Mouse (Mus musculus) v-Abl transformed pro-B cells (cell line): ENCODE data around the gene Pip5k1c.

Experiments used
- in situ Hi-C, 2 experiments: fragments of 400-800 bp; cut with MboI; formaldehyde crosslinking; loops; one replicate each; pipeline ENCODE4 v1.15.1; 2025; ENCODE audit not compliant: unreplicated experiment in 2 of 2

Pip5k1c gene

DNA sequence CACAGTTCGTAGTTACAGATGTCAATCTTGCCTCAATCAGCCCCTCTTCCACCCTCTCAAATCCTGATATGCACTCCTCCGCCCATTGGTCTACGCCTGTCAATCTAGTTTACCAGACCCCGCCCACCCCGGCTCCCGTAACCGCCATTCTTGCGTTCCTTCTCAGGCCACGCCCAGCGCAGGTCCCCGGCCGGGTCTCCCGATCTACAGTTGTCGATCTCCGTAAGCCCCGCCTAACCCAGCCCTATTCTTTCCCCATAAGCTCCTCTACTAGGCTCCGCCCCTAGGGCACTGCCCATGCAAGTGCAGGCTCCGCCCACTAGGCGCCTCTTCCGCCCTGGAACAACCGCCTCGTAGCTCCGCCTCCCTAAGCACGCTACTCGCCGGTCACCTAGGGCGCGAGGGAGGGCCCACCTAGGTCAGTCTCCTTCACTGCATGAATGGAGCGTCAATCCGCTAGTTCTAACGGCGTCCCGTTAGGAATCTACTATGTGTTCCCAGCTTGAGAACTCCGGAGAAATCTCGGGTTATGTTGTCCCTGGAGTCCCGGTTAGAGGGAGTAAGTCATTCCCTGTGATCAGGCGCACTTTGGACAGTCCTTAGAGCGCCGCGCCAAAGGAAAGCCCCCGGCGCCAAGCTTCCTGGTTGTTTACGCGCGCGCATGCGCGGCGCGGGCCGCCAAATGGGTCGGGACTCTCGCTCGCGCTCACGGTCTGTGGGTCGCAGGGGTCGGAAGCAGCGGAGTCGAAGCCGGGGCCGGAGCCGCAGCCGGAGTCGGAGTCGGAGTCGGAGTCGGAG, 28.0 kb downstream of the Pip5k1c start, which contains the start of gene Cactin:
TSS of gene Cactin (plus strand) at position 554 of the 798 bp plus-strand sequence.
- in situ Hi-C loops = no loop called here

DNA sequence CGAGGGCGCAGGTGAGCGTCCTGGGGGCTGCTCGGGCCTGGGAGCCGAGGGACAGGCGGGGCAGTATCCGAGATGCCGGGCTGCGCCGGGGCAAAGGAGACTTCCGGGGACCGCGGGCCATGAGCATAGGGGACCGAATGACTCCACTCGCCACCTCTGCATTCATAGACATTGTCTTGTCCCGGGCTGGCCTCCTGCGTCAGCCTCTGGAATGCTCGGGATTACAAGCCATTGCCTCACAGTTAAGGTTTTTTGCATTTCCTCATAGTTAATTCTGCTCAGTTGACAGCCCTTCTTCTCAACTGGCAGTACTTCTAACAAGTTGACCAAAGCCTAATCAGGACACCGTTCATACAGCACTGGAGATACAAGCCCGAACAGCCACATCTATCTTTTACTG, 28.7 kb downstream of the Pip5k1c start:
- in situ Hi-C loops = no loop called here

DNA sequence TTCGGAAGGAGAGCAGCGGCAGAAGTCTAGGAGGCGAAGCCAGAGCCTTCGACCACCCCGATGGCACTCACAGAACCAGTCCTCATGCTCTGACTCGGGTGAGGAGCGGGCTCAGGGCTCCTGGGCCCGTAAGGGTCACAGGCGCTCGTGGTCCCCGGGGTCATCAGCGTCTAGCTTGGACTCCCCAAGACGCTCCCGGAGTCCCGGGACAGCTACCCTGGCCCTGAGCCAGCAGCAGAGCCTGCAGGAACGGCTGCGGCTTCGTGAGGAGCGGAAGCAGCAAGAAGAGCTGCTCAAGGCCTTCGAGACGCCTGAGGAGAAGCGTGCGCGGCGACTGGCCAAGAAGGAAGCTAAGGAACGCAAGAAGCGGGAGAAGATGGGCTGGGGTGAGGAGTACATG, 29.7 kb downstream of the Pip5k1c start:
- in situ Hi-C loops = no loop called here

DNA sequence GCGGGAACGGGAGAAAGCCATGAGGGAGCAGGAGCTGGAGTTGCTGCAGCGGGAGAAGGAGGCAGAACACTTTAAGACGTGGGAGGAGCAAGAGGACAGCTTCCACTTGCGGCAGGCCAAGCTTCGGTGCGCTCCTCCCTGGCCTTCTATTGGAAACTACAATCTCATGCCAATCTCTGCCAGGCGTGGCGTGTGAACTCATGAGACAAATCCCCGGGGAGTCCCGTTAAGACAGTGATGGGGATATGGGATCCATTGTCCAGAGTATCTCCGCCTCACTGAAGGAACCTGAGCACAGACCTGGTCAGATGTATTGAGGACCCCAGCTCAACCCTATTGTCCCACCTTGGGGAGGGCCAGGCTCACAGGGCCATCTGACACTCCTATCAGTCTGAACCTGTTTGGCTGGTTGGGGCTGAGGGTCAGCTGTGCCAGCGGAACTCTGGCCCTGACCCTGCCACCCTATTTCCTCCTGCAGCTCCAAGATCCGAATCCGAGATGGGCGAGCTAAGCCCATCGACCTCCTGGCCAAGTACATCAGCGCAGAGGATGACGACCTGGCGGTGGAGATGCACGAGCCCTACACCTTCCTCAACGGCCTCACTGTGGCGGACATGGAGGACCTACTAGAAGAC, 30.5 kb downstream of the Pip5k1c start:
- in situ Hi-C loops = no loop called here

DNA sequence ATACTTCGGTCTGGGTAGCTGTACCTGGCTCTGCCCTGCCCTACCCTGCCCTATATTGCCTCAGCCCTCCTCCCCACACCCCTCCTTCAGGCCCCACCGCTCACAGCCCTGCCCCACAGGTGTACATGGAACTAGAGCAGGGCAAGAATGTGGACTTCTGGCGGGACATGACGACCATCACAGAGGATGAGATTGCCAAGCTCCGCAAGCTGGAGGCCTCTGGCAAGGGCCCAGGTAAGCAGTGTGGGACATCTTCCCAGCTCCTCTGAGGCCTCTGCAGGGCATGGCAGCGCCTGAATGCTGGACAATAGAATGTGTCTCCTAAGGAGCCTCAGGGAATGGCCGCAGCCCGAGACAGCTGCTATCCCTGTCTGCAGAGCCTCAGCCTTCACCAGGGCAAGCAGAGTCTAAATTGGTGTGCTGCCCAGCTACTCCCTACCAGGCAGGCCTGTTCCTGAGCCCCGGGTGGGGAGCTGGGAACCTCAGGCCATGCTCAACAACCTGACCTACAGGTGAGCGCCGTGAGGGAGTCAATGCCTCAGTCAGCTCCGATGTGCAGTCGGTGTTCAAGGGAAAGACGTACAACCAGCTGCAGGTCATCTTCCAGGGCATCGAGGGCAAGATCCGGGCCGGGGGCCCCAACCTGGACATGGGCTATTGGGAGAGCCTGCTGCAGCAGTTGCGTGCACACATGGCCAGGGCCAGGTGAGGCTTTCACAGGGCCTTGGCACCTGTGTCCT, 31.2 kb downstream of the Pip5k1c start:
- in situ Hi-C loops = no loop called here

DNA sequence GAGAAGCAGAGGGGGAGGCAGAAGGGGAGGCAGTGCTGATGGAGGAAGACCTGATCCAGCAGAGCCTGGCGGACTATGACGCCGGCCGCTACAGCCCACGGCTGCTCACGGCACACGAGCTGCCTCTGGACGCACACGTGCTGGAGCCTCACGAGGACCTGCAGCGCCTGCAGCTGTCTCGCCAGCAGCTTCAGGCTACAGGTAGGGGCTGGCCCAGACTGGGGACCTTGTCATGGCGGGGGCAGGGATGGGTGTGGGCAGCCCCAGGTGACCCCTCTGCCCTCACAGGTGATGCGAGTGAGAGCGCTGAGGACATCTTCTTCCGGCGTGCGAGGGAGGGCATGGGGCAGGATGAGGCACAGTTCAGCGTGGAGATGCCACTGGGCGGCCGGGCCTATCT, 32.4 kb downstream of the Pip5k1c start:
- in situ Hi-C loops = no loop called here

DNA sequence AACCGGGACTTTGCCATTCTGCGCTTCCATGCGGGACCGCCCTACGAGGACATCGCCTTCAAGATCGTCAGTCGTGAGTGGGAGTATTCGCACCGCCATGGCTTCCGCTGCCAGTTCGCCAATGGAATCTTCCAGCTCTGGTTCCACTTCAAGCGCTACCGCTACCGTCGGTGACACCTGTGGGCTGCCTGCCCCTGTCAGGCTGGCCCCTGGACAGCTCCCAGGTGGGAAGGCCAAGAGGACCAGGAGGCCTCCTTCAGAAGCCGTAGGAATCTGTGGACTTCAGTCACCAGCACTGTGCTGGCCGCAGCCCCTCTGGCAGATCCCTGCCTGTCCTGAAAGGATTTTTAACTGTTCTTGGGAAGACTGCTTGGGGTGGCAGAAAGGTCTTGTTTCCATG, 33.0 kb downstream of the Pip5k1c start:
- in situ Hi-C loops = no loop called here

DNA sequence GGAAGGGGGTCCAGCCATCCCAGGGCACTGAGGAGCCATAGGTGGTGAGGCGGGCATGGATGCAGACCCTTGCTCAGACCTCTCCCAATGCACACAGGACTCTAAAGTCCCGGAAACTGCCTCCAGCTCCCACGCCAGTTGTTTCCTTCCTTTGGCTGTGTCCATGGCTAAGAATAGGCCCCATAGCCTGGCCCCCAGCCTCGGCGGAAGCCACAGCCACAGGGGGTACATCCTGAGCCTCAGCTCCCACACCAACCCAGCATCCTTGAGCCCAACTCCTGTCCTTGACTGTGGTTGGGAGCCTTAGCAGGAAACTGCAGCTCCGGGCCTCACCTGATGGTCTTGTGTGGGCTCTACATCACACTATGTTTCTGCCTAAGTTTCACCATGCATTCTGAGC, 34.1 kb downstream of the Pip5k1c start:
- in situ Hi-C loops = no loop called here

DNA sequence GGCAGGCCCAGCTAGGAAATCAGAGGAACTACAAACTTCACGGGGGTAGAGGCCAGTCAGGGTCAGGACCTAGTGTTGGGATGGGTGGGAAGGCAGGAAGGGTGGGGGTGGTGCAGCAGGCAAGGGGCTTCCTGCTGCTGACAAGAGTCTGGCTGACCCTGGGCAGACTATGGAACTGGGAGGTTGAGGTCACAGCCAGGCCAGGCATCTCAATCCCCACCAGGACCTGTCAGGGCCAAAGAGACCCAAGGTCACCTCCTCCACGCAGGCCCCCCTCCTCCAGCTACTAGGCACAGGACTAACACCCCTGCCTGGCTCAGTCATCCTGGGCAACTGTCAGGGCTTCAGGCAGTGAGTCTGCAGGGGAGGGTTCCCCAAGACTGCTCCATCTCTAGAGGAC, 35.2 kb downstream of the Pip5k1c start:
- in situ Hi-C loops = no loop called here

DNA sequence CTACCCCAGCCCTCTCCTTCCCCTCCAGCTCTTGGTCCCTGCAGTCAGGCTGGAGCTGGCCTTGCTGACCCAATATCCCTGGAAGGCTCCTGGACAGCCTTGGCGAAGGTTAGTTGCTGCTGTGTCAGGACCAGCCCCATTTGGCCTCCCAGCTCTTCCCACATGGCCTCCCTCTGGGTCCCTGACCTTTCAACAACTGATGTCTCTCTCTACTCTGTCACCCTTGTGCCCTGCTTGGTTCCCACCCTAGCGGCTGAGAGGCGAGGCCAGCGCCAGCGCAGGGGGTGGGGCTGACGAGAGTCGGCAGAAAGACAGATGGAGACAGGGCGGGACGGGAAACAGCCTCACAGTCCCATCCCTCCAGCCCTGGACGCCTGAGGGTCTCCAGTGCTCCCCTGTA, 35.6 kb downstream of the Pip5k1c start, which contains the start of gene Tbxa2r:
TSS of gene Tbxa2r (plus strand) at position 346 of the 400 bp plus-strand sequence.
- in situ Hi-C loops = no loop called here

DNA sequence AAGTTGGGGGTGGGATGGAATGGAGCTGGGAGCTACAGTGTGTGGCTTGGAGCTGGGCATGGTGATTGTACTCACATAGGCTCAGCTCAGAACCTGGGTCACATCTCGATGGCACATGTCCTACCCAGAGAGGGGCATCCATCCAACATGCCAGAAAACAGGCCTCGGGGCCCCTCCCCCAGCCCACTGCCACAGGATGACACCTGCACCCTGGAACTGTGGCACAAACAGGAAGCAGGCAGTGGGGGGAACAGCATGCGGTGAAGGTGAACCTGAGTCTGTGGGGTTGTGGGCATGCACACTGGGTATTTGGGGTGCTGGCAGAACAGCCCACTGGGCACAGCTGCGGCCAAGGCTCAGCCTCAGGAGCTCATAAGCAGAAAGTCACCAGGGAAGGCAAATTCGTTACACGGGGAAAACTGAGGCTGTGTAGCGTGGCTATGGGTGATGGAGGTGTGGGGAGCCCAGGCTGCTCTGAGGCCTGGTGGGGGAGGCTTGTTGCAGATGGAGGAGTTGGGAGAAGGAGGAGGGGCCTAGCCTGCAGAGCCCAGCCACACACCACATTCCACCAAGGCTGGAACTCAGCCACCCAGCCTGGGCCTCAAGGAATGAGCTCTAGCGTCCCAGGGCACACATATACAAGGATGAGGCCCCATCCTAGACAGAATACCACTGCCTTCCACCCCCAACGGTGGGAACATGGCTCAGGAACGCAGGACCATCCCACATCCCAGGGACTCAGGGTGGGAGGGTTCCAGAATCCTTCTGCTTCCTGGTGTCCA, 36.6 kb downstream of the Pip5k1c start:
- in situ Hi-C loops = no loop called here

DNA sequence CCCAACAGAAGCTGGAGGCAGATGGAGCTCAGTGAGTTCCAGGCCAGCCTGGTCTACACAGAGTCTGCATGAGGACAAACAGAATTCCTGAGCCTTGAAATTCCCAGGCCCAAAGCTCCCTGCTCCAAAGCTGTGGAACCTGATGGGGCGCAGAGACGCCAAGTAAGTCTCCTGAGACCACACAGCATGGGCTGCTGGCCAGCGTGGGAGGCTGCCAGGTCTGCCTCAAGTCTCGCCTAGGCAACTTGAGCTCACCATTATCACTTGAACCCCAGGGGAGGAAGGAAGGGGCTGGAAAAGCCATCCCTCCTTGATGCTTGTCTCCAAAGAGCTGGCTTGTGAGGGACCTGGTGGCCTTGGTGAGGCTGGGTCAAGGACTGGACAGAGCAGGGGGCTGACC, 37.2 kb downstream of the Pip5k1c start:
- in situ Hi-C loops = no loop called here

DNA sequence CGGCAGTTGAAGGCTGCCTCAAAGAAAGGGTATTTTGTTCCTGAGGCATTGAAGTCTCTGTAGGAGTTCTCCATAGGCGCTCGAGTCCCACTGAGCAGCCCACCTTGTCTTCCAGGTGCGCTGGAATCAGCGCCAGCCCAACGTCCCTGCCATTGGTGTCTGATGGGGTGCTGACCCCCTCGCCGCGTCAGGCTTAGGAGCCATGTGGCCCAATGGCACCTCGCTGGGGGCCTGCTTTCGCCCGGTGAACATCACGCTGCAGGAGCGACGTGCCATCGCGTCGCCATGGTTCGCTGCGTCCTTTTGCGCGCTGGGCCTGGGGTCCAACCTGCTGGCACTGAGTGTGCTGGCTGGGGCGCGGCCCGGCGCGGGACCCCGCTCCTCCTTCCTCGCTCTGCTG, 39.5 kb downstream of the Pip5k1c start:
- in situ Hi-C loops = no loop called here

DNA sequence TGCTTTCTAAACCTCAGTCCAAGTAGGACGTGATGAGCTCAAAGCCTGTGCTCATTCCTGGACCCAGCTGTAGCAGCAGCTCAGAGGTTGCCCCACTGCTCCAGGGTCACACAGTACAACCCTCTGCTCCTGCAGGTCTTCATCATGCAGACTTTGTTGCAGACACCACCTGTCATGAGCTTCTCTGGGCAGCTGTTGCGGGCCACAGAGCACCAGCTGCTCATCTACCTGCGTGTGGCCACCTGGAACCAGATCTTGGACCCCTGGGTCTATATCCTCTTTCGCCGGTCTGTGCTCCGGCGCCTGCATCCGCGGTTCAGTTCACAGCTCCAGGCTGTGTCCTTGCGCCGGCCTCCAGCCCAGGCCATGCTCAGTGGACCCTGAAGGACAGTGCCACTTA, 41.6 kb downstream of the Pip5k1c start:
- in situ Hi-C loops = no loop called here

DNA sequence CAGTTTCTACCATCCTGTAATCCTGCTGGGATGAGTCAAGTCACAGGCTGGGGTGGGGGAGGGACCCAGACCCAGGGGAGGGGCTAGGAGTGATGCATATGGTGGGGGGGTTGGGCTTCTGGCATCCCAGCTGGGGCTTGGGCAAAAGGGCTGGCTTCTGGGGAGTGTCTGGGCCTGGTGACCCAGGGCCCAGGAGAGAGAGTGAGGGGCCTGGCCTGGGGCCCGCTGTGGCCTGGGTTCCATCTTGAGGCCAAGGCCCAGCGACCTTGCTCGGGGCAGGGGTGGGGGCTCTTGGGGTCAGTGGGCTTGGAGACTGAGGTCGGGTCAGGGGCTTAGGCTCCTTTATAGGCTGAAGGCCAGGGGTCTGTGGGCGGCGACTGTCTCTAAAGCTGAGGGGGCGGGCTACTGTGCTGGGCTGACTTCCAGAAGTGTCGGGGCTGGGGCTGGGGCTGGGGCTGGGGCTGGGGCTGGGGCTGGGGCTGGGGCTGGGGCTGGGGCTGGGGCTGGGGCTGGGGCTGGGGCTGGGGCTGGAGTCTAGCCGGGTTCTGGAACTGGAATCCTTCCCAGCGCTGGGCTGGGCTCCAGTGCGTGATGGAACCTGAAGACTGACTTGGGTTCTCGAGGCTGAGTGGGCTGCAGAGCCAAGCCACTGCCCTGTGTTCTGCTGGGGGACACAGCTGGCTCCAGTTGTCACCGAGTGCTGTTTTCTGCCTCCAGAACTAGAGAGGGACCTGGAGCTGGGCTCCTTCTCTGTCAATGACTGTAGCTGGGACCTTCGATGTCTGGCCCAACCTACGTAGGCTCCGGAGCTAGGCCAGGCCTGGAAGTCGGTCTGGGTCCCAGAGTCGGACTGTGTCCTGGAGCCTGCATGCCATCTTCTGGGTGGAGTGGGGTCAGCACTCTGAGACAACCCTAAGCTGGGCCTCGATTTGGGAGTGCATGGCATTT, 42.9 kb downstream of the Pip5k1c start:
- in situ Hi-C loops = no loop called here

DNA sequence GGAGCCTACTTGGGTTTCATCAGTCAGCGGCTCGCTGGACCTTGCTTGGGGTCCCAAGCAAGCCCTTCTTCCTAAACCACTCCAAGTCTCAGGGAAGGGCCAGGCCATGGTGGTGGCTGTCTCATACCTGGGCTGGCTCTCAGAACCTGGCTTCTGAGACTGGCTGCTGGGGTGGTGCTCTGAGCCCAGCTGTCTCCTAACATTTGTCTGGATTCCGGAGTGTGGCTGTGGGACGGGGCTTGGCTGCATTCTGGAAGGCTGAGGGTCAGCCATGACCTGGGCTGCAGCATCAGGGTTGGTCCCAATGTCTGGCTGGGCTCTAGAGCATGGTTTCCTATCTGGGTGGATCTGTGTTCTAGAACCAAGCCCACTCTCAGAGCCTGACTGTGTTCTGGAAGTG, 43.8 kb downstream of the Pip5k1c start:
- in situ Hi-C loops = no loop called here

DNA sequence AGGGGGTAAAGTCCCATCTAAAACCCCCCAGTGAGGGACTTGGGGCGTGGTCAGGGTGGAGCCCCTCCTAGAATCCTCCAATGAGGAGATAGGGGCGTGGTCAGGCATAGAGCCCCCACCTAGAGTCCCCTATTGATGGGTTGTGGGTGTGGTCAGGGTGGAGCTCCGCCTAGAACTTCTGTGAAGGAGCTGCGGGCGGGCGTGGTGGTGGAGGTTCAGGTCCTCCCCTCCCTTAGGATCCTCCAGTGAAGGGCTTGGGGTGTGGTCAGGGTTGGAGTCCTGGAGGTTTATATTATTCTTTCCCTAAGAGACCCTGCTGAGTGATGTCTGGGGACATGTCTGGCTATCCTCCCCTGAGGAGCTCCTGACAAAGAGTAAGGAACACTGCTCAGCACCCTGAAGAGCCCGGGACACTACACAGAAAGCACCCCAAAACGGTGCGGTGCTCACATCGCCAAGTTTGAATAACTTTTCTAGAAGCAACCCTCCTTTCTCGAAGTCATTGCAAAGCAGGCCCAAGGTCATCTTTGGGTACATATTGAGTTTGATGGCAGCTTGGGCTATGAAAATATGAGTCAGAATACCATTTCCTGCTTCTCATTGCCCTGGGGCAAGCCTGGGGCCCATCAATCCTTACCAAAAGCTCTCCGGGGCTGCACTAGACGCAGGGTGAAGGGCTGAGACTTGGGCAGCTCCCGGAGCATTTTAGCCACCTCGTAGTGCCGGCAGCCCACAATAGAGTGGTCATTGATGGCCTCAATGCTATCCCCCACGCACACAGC, 48.0 kb downstream of the Pip5k1c start:
- in situ Hi-C loops = loop anchor here (5.0 kb wide), 2 partner anchors 48 to 53 kb away; partner anchors contain the start of genes Pip5k1c (in 1 of the 2) and Tjp3 (in 1 of the 2)

DNA sequence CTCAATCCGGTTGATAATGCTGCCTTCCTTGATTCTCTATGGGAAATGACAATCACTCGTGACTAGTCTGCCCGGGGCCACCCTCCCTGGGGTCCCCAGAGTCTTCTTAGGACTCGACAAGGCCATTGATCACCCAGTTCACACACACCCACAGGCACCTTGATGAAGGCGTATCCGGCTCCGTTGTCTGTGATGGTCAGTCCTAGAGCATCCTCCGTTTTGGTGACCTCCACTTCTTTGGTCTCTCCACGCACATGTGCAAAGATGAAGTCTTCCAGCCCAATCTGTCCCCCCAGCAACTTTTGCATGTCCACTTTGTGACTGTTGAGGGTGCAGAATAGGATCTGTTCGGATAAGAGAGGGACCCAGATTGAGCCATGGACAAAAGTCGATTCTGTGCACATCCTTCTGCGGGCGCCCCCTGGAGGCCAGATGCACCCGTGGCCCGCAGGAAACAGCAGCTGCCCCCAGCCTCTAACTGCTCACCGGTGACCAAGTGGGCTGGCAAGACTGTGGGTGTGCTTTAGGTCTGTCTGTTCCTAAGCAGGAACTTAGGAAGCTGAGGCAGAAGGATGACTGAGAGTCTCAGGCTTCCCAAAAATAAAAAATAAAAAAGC, 48.7 kb downstream of the Pip5k1c start:
- in situ Hi-C loops = loop anchor here (5.0 kb wide), 2 partner anchors 49 to 54 kb away; partner anchors contain the start of genes Pip5k1c (in 1 of the 2) and Tjp3 (in 1 of the 2)
